Mouse (Mus musculus) bone marrow macrophage, adult 2 months (primary cell): ENCODE data around the gene Rffl. TPM values are rescaled to one million over a fixed set of nuclear protein-coding genes. Genes with fewer than 3 reads are reported as not detected.

Experiments
- H3K27ac ChIP-seq: 2 replicates; pipeline ENCODE4 v1.5.1; 2012; ENCODE audit warnings: low read depth, low read length; ENCODE audit not compliant: insufficient read depth
- H3K4me1 ChIP-seq: 2 replicates; pipeline ENCODE4 v1.6.1; 2012; ENCODE audit warnings: low read length; ENCODE audit not compliant: control insufficient read depth, insufficient read depth
- H3K4me3 ChIP-seq: 2 replicates; pipeline ENCODE4 v1.5.1; 2012; ENCODE audit warnings: mild to moderate bottlenecking, low read length, moderate library complexity; ENCODE audit not compliant: insufficient read depth
- CTCF ChIP-seq: IDR thresholded peaks from 2 replicates; pipeline ENCODE4 v1.5.1; 2012; ENCODE audit warnings: low read depth, mild to moderate bottlenecking, low read length, moderate library complexity
- POLR2A ChIP-seq: IDR thresholded peaks from 2 replicates; pipeline ENCODE4 v1.6.1; 2012; ENCODE audit warnings: mild to moderate bottlenecking, low read depth, low read length, borderline replicate concordance
- polyA plus RNA-seq: library from polyadenylated mRNA; stranded (reverse); fragments of >200 nt; gene quantifications from 2 replicates; pipeline ENCODE4 v1.2.4, GENCODE M21; 2012; ENCODE audit not compliant: missing spikeins, insufficient read depth, insufficient read length

Gene Rffl
- polyA plus RNA-seq, 1 experiment: 12.7 TPM

GRCm38 (mm10) chr11:82806656-82807055 lies 64.4 kb downstream of the Rffl start:
- H3K27ac ChIP-seq: no peak overlapping the region
- no peaks in the 10 kb centered on the region for H3K4me1 ChIP-seq
- no peak overlapping the region for H3K4me3 ChIP-seq

GRCm38 (mm10) chr11:82783453-82783852 lies 87.6 kb downstream of the Rffl start:
- H3K27ac ChIP-seq: no peak overlapping the region
- no peak for TF ChIP-seq CTCF
- TF ChIP-seq POLR2A: no peak
- H3K4me3 ChIP-seq: no peak overlapping the region
- H3K4me1 ChIP-seq: peaks cover 14% of the 10 kb centered on the region

More at GRCm38 (mm10) chr11:82806656-82807055, 64.4 kb downstream of the Rffl start:
- no peak for TF ChIP-seq CTCF
- TF ChIP-seq POLR2A: no peak

- Histone ChIP-seq H3K27ac (no peak overlapping the region), H3K4me3 (peak overlapping the region; percentile 76), H3K4me1 (peaks cover 17% of the 10 kb centered on the region)
- TF ChIP-seq POLR2A (no peak), CTCF (no peak)
These were observed 88.8 kb downstream of the Rffl start for GRCm38 (mm10) chr11:82782197-82782596.

DNA sequence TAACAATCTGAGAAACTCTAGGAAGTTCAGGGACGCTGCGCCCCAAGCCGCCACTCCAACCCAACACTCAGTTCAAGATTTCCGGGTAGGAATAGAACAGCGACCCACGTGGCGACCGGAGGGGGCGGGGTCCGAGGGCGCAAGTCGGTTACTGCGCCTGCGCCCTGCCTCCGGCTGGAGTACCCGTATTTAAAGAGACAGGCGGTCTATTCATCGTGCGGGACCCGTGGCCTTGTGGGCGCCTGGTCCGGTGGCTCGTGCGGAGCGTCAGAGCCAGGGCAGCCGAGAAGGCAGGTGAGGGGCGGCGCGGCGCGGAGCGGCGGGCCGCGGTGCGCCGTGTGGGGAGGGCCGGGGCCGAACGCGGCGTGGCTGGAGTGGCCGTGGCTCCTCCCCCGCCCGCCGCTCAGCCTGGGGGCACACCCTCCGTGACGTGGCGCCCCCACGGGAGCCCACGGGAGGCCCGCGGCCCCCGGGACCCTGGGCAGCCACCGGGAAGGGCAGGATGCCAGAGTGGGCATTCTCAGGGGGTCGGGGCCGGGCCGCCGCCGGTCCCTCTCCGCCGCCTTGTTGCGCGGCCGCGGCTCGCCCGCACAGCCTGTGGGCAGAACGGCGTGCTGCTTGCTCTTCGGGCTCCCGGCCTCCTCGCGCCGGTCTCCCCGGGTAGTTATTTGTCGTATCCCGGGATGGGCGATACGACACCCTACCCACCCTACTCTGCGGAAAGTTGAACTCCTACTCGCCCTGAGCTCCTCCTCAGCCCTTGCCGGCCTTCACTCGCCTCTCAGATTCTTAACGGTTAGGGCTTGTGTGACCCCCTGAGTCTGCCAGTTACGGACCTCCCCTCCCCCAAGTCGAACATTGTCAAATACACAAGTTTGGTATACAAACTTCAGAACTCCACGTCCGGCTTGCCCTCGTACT lies 89.8 kb downstream of the Rffl start, which contains the start of gene Lig3:
TSS of gene Lig3 (plus strand) at position 126 of the 921 bp plus-strand sequence.
- H3K4me1 ChIP-seq: peaks cover 17% of the 10 kb centered on the region
- peak within 1 kb of the TSS; percentile 83 for H3K27ac ChIP-seq
- peak within 1 kb of the TSS; percentile 76 for H3K4me3 ChIP-seq
- TF ChIP-seq POLR2A (no peak), CTCF (no peak)

DNA sequence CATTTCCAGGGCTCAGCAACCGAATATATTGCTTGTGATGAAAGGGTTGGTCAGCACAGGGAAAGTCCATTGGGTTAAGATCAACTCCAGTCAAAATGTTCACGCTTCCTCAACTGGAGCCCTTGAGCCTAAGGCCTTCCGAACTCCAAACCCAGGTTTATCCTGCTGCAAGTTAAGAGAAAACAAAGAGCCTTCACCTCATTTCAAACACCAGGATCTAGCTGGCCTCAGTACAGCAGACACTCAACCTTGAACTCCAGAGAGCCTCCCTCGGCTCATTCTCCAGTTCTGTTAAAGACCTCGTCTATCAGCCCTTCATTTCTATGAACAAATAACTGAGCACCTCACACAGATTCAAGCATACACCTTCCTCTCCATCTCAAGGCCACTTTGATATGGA lies 90.9 kb downstream of the Rffl start:
- Histone ChIP-seq H3K4me1 (peaks cover 17% of the 10 kb centered on the region), H3K27ac (peak overlapping the region; percentile 63; the same call in 1 of the 2 replicates), H3K4me3 (peak overlapping the region; percentile 76)
- TF ChIP-seq POLR2A (no peak), CTCF (no peak)

GRCm38 (mm10) chr11:82764438-82764924 lies 106.5 kb downstream of the Rffl start:
- H3K4me1 ChIP-seq: peaks cover 4% of the 10 kb centered on the region
- H3K27ac ChIP-seq: peak overlapping the region; percentile 76
- TF ChIP-seq POLR2A (no peak; the same call in 1 of the 2 replicates), CTCF (no peak)
- peak overlapping the region; percentile 88 for H3K4me3 ChIP-seq

DNA sequence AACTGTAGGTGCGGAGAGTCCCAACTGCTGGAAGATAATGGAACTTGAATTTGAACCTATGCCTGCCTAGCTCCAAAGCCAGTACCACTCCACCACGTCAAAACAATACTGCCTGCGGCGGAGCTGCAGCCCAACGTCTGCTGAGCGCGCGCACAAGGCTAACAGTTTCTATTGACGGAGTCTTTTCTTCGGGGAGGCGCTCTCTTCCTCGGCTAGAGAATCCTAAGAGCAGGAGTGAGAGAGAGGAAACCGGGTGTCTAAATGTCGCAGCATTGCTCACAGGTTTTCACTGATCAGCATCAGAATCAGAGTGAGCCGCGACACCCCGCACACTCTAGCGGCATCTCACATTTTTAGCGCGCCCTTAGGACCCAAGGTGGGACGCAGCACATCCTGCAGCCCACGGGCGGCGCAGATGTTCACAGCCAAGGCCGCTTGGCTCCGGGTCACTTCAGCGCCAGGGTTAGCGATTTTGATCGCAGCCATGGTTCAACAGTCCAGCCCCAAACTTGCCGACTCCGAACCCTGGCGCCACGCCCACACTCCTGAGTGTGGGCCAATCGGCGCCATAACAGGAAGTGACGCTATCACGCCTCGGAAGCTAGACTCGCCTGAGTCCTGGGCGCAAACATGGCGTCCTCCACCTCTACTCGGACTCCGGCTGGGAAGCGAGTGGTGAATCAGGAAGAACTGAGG lies 107.1 kb downstream of the Rffl start, which contains the start of the genes Cct6b and Zfp830:
TSS of gene Cct6b (minus strand) at position 580 of the 696 bp plus-strand sequence.
TSS of gene Zfp830 (plus strand) at position 604 of the 696 bp plus-strand sequence.
- H3K4me1 ChIP-seq: peaks cover 4% of the 10 kb centered on the region
- peak within 1 kb of the TSS; percentile 76 for H3K27ac ChIP-seq
- H3K4me3 ChIP-seq: peak within 1 kb of the TSS; percentile 88
- TF ChIP-seq POLR2A: 0 out of 2 replicates have a peak, but pooled peaks have one; percentile 66
- 0 out of 2 replicates have a peak, but pooled peaks have one; percentile 8 for TF ChIP-seq CTCF

DNA sequence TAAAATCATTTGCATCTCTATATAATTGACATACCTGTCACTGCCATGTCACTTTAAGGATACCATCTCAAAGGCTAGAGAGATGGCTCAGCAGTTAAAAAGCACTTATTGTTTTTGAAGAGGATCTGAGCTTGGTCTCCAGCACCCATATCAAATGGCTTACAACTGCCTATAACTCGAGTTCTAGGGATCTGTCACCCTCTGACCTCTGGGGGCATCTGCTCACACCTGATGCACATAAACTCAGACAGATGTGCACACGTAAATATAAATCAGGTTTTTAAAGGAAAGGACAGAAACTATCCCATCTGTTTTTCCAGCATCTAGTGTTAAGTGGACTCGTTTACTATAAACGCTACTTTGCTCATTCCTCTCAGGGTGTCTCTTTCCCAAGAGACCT lies 107.7 kb downstream of the Rffl start:
- no peak for TF ChIP-seq CTCF
- TF ChIP-seq POLR2A: no peak
- H3K27ac ChIP-seq: peak overlapping the region; percentile 61
- peaks cover 4% of the 10 kb centered on the region for H3K4me1 ChIP-seq
- H3K4me3 ChIP-seq: peak overlapping the region; percentile 88

DNA sequence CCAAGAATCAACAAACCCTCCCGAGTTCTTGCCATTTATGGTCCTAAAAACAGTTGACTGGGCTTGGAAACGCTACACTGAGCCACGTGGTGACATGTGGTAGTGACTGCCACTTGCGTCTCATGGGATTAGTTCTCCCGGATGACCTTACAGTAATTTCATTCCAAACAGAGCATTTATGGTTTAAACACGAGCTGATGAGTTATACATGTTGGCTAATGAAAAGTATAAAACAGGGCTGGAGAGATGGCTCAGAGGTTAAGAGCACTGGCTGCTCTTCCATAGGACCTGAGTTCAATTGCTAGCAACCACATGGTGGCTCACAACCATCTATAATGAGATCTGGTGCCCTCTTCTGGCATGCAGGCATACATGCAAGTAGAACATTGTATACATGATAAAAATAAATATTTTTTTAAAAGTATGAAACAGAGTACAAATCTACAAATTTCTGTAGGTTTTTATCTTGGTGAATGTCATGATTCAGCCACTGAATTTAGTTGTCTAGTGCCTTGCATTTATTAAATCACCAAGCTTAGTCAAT lies 108.7 kb downstream of the Rffl start:
- no peak for TF ChIP-seq CTCF
- Histone ChIP-seq H3K4me1 (peaks cover 4% of the 10 kb centered on the region), H3K27ac (no peak overlapping the region), H3K4me3 (no peak overlapping the region)

DNA sequence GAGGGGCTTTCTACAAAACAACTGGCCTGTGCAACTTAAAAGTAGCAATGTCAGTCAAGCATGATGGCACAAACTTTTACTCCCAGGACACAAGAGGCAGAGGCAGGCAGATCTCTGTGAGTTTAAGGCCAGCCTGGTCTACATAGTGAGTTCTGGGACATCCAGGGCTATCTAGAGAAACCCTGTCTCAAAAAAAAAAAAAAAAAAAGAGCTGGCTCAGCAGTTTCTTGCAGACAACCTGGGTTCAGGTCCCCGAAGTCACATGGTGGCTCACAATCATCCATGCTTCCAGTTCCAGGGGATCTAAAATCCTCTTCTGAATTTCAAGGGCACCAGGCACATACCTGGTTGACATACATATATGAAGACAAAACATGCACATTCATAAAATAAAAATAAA lies 115.1 kb downstream of the Rffl start:
- Histone ChIP-seq H3K27ac (no peak overlapping the region), H3K4me1 (no peaks in the 10 kb centered on the region), H3K4me3 (no peak overlapping the region)
- TF ChIP-seq POLR2A (no peak), CTCF (no peak)

Other genes with a start within 250 kb of the Rffl start
- 0.51 and 0.60 TPM in 2 replicates for gene Cct6b, start 106.9 kb downstream of the Rffl start, polyA plus RNA-seq
- 20.4 and 23.4 TPM in 2 replicates for gene Zfp830, start 106.9 kb downstream of the Rffl start, polyA plus RNA-seq
- 6.6 and 9.0 TPM in 2 replicates for gene Lig3, start 90.1 kb downstream of the Rffl start, polyA plus RNA-seq
- gene Rad51d, start 19.4 kb upstream of the Rffl start, polyA plus RNA-seq: 14.8 and 16.4 TPM in 2 replicates
- gene Fndc8, start 20.9 kb upstream of the Rffl start, polyA plus RNA-seq: not detected in 2 replicates
- gene Nle1, start 37.2 kb upstream of the Rffl start, polyA plus RNA-seq: 3.8 and 10.3 TPM in 2 replicates
- not detected in 2 replicates for gene Unc45b, start 39.3 kb upstream of the Rffl start, polyA plus RNA-seq
- gene Slfn5, start 80.1 kb upstream of the Rffl start, polyA plus RNA-seq: 97.8 and 116 TPM in 2 replicates
- gene Slfn9, start 120.6 kb upstream of the Rffl start, polyA plus RNA-seq: 19.8 and 21.1 TPM in 2 replicates
- gene Slfn8, start 149.6 kb upstream of the Rffl start, polyA plus RNA-seq: 63.6 and 69.5 TPM in 2 replicates
- gene Slfn2, start 193.9 kb upstream of the Rffl start, polyA plus RNA-seq: 346 and 355 TPM in 2 replicates
- gene Slfn1, start 245.6 kb upstream of the Rffl start, polyA plus RNA-seq: 12.5 and 15.4 TPM in 2 replicates